Mouse (Mus musculus): ENCODE results near the gene Sfxn1.

- no peak for TF ChIP-seq CTCF (conservative IDR thresholded peaks at IDR 0.05; ENCODE audit: insufficient read depth, insufficient read length, low read depth, low read length)
- no peak for TF ChIP-seq POLR2A (IDR thresholded peaks at IDR 0.05; ENCODE audit: low read depth, low read length)
These were observed 29.6 kb downstream of the Sfxn1 start for GRCm38 (mm10) chr13:54101031-54101820.

All from kidney, adult 2 months (tissue).